Mouse (Mus musculus) thymus, adult 2 months (tissue): Measurements from ENCODE around the gene Gabrb1. TPM values are rescaled to one million over a fixed set of nuclear protein-coding genes. Genes with fewer than 3 reads are reported as not detected.
"Not testable (repeated sequence)": the region's sequence is repeated elsewhere in the genome, so short reads cannot be mapped to it uniquely, and the experiment has no call there.

Experiments
- DNase-seq: peaks from one replicate; pipeline ENCODE4 v3.0.0; 2021
- H3K27ac ChIP-seq: fragments of 200-500 bp; 2 replicates; pipeline ENCODE4 v1.5.1; 2012; ENCODE audit warnings: low read length, control low read depth; ENCODE audit not compliant: control insufficient read depth, insufficient read depth
- H3K27me3 ChIP-seq: fragments of 200-500 bp; 2 replicates; pipeline ENCODE4 v1.6.1; 2012; ENCODE audit warnings: mild to moderate bottlenecking, low read length, moderate library complexity, mixed read lengths; ENCODE audit not compliant: control insufficient read depth, insufficient read depth
- H3K36me3 ChIP-seq: fragments of 200-500 bp; 2 replicates; pipeline ENCODE4 v1.6.1; 2012; ENCODE audit warnings: mild to moderate bottlenecking, low read length, moderate library complexity; ENCODE audit not compliant: control insufficient read depth, insufficient read depth
- H3K4me1 ChIP-seq: fragments of 200-500 bp; replicated peaks from 2 replicates; pipeline ENCODE4 v1.6.1; 2012; ENCODE audit warnings: low read length; ENCODE audit not compliant: control insufficient read depth, insufficient read depth
- H3K4me3 ChIP-seq: fragments of 200-500 bp; 2 replicates; pipeline ENCODE4 v1.5.1; 2012; ENCODE audit warnings: mild to moderate bottlenecking, low read length, control low read depth, moderate library complexity; ENCODE audit not compliant: control insufficient read depth, insufficient read depth
- CTCF ChIP-seq: fragments of 200-500 bp; IDR thresholded peaks from 2 replicates; pipeline ENCODE4 v1.5.1; 2012; ENCODE audit warnings: mild to moderate bottlenecking, control low read depth, low read length, moderate library complexity, borderline replicate concordance; ENCODE audit not compliant: control insufficient read depth, poor library complexity, insufficient read depth; ENCODE audit errors: extremely low read depth
- POLR2A ChIP-seq: fragments of 200-500 bp; IDR thresholded peaks from 2 replicates; pipeline ENCODE4 v1.6.1; 2012; ENCODE audit warnings: mild to moderate bottlenecking, low read length, control low read depth, moderate library complexity; ENCODE audit not compliant: control insufficient read depth, poor library complexity, insufficient read depth; ENCODE audit errors: extremely low read depth
- WGBS: fragments of 180-500 bp; shearing (Covaris S2); methylation state at CpG from one replicate; pipeline ENCODE4 v1.1.7; 2018; 5-methylcytosine and 5-hydroxymethylcytosine counted together
- polyA plus RNA-seq: library from polyadenylated mRNA; depleted of rRNA; stranded (reverse); fragments of >200 nt; gene quantifications from 2 replicates; pipeline ENCODE4 v1.2.3, GENCODE M21; 2012

Gabrb1 gene
- polyA plus RNA-seq, 1 experiment: not detected

GRCm38 (mm10) chr5:72064079-72064478 lies 406.2 kb downstream of the Gabrb1 start:
- 19% methylated on average over 1 of the region's 1 CpGs for WGBS
- Histone ChIP-seq H3K4me1 (no peaks in the 10 kb centered on the region), H3K27me3 (no peaks in the 10 kb centered on the region), H3K27ac (no peak overlapping the region), H3K36me3 (no peaks in the 10 kb centered on the region), H3K4me3 (no peak overlapping the region)
- TF ChIP-seq CTCF (no peak), POLR2A (no peak)
- no peak for DNase-seq

GRCm38 (mm10) chr5:72068826-72069225 lies 410.9 kb downstream of the Gabrb1 start:
- Histone ChIP-seq H3K36me3 (no peaks in the 10 kb centered on the region), H3K27me3 (no peaks in the 10 kb centered on the region), H3K4me3 (no peak overlapping the region), H3K4me1 (no peaks in the 10 kb centered on the region), H3K27ac (no peak overlapping the region)
- TF ChIP-seq POLR2A (no peak), CTCF (no peak)
- WGBS: 81% methylated on average over 6 of the region's 6 CpGs
- no peak for DNase-seq

- H3K4me3 ChIP-seq, H3K27me3 ChIP-seq, H3K36me3 ChIP-seq, H3K4me1 ChIP-seq, DNase-seq, H3K27ac ChIP-seq: not testable (repeated sequence)
- 94% methylated on average over 7 of the region's 7 CpGs for WGBS
These were observed 411.5 kb downstream of the Gabrb1 start for GRCm38 (mm10) chr5:72069398-72069797.

GRCm38 (mm10) chr5:72076781-72077180 lies 418.9 kb downstream of the Gabrb1 start:
- Histone ChIP-seq H3K36me3 (no peaks in the 10 kb centered on the region), H3K4me1 (no peaks in the 10 kb centered on the region), H3K4me3 (no peak overlapping the region), H3K27me3 (no peaks in the 10 kb centered on the region), H3K27ac (no peak overlapping the region)
- DNase-seq: no peak
- TF ChIP-seq CTCF (no peak), POLR2A (no peak)
- WGBS: 96% methylated on average over 6 of the region's 6 CpGs

- DNase-seq: no peak
- Histone ChIP-seq H3K4me3 (no peak overlapping the region), H3K36me3 (no peaks in the 10 kb centered on the region), H3K4me1 (no peaks in the 10 kb centered on the region), H3K27ac (no peak overlapping the region), H3K27me3 (no peaks in the 10 kb centered on the region)
- TF ChIP-seq POLR2A (no peak), CTCF (no peak)
- WGBS: 78% methylated on average over 1 of the region's 1 CpGs
These were observed 428.6 kb downstream of the Gabrb1 start for GRCm38 (mm10) chr5:72086518-72086917.

GRCm38 (mm10) chr5:72094582-72094981 lies 436.7 kb downstream of the Gabrb1 start:
- DNase-seq: no peak
- no peak overlapping the region for H3K27ac ChIP-seq
- H3K4me3 ChIP-seq: no peak overlapping the region
- H3K27me3 ChIP-seq: no peaks in the 10 kb centered on the region
- H3K4me1 ChIP-seq: no peaks in the 10 kb centered on the region
- H3K36me3 ChIP-seq: no peaks in the 10 kb centered on the region
- TF ChIP-seq CTCF (no peak), POLR2A (no peak)
- 38% methylated on average over 7 of the region's 7 CpGs for WGBS

- TF ChIP-seq POLR2A: no peak
- no peak for TF ChIP-seq CTCF
- Histone ChIP-seq H3K27ac (no peak overlapping the region), H3K36me3 (no peaks in the 10 kb centered on the region), H3K4me3 (no peak overlapping the region), H3K4me1 (no peaks in the 10 kb centered on the region), H3K27me3 (no peaks in the 10 kb centered on the region)
- no peak for DNase-seq
- WGBS: 93% methylated on average over 2 of the region's 2 CpGs
These were observed 437.1 kb downstream of the Gabrb1 start for GRCm38 (mm10) chr5:72095015-72095414.
